Mouse (Mus musculus): Measurements from ENCODE around the gene 1700102P08Rik. TPM values are rescaled to one million over a fixed set of nuclear protein-coding genes. Genes with fewer than 3 reads are reported as not detected.

Gene 1700102P08Rik
- polyA plus RNA-seq, 1 experiment, result 1.1 TPM

DNA sequence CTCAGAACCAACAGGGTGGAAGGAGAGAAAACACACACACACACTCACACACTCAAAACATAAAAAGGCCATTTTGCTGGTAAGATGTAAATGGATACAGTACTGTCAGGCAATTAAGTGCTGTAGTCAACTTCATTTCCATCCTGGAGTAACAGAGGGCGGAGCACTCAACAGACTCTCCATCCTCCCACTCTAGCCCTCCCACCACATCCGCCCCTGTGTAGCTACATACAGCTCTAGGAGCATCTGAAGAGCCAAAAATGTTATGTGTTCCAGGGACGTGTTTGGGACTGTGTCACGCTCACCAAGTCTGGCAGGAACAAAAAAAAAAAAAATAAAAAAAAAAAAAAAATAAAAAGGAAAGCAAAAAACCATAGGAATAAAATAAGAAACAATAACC, 10.5 kb downstream of the 1700102P08Rik start:
- TF ChIP-seq CTCF (IDR thresholded peaks at IDR 0.05; ENCODE audit: extremely low read depth, insufficient read depth, low read length), result no peak
- TF ChIP-seq POLR2A (IDR thresholded peaks at IDR 0.05; ENCODE audit: extremely low read depth, insufficient read depth, low read length), result no peak
- H3K27ac ChIP-seq (ENCODE audit: insufficient read depth, low read length), result no peak overlapping the region; the same call in 1 of the 2 replicates
- H3K4me1 ChIP-seq (ENCODE audit: control insufficient read depth, insufficient read depth, low read length), result peaks cover 7% of the 10 kb centered on the region
- no peak overlapping the region for H3K4me3 ChIP-seq (ENCODE audit: insufficient read depth, low read length)

DNA sequence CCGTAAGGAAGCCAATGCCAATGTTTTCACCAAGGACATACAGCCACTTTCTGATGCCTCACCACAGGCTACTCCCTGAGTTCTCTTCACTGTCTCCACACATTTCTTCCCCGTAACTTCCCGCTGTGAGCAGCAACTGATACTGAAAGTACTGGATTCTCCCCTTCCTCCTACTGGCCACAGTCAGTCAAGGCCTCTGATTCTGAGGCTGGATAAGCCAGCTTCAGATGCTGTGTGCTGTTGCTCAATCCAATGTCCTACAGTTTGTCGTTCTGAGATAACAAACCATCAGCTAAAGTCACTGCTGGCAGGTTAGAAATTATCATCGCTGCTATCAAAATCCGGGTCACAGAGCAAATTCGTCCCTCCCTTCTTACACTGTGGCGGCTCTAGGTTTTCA, 11.8 kb downstream of the 1700102P08Rik start:
- H3K27ac ChIP-seq (ENCODE audit: insufficient read depth, low read length), result no peak overlapping the region
- peaks cover 7% of the 10 kb centered on the region for H3K4me1 ChIP-seq (ENCODE audit: control insufficient read depth, insufficient read depth, low read length)

DNA sequence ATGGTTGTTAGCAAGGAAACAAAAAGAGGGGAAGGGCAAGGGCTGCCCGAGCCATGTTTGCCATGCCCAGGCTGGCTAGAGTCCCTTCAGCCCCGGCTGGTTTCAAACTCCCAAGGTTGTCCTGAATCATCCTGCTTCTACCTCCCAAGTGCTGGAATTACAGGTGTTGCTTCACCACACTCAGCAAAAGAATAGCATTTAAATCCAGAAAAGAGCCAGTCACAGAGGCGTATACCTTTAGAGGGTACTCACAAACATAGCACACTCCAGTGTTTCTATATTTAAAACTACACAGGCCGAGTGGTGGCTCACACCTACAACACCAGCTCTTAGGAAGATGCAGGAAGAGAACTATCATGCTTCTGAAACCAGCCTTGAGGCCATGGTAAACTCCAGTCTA, 16.9 kb downstream of the 1700102P08Rik start:
- TF ChIP-seq CTCF (IDR thresholded peaks at IDR 0.05; ENCODE audit: extremely low read depth, insufficient read depth, low read length) (no peak), POLR2A (IDR thresholded peaks at IDR 0.05; ENCODE audit: extremely low read depth, insufficient read depth, low read length) (no peak)
- H3K4me1 ChIP-seq (ENCODE audit: control insufficient read depth, insufficient read depth, low read length), result peaks cover 1% of the 10 kb centered on the region
- H3K27ac ChIP-seq (ENCODE audit: insufficient read depth, low read length), result no peak overlapping the region
- H3K4me3 ChIP-seq (ENCODE audit: insufficient read depth, low read length), result no peak overlapping the region

More for the DNA sequence above, 11.8 kb downstream of the 1700102P08Rik start:
- H3K4me3 ChIP-seq (ENCODE audit: insufficient read depth, low read length), result no peak overlapping the region
- TF ChIP-seq CTCF (IDR thresholded peaks at IDR 0.05; ENCODE audit: extremely low read depth, insufficient read depth, low read length), result no peak
- TF ChIP-seq POLR2A (IDR thresholded peaks at IDR 0.05; ENCODE audit: extremely low read depth, insufficient read depth, low read length), result no peak

DNA sequence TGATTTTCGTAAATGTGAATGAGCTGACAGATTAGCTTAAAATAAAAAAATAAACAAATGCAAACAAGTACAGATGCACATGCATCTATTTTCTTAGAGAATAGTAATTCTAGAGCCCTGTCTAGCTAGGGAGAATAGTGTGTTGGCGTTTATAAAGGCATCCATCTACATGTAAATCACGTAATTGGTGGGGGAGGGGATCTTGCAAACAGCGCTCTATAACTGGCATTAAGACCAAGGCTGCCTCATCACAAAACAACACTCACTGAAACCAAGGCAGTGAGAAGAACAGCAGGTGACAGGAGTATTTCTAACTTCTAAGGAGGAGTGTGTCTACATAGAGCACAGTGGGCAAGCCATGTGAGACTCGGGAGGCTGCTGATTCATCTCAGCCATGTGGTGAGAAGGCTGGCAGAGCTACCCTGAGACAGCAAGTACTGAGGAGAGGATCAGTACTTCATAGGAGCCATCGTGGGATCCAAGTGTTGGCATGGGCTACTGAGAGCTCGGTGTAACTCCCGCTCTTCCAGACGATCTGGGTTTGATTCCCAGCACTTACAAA, 18.9 kb downstream of the 1700102P08Rik start:
- Histone ChIP-seq H3K27ac (ENCODE audit: insufficient read depth, low read length) (no peak overlapping the region), H3K4me3 (ENCODE audit: insufficient read depth, low read length) (no peak overlapping the region), H3K4me1 (ENCODE audit: control insufficient read depth, insufficient read depth, low read length) (peaks cover 1% of the 10 kb centered on the region)
- TF ChIP-seq CTCF (IDR thresholded peaks at IDR 0.05; ENCODE audit: extremely low read depth, insufficient read depth, low read length), result no peak
- TF ChIP-seq POLR2A (IDR thresholded peaks at IDR 0.05; ENCODE audit: extremely low read depth, insufficient read depth, low read length), result 0 out of 2 replicates have a peak, but pooled peaks have one; percentile 23

DNA sequence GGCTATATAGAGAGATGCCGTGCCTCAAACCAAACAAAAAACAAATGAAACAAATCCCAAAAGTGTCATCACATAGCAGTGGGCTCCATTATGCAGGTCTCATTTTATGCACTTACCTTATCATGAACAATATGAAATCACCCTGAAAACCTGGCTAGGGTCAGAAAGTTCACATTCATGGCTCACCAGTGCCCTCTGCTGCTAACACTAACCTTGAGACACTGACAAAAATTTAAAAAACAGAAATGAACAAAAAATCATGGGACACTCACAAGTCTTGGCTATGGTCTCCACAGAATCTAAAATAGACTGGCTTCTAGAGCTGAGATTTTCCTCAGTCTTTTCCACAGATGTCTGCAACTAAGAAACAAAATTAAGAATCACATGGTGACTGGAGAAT, 19.6 kb downstream of the 1700102P08Rik start:
- TF ChIP-seq POLR2A (IDR thresholded peaks at IDR 0.05; ENCODE audit: extremely low read depth, insufficient read depth, low read length) (no peak), CTCF (IDR thresholded peaks at IDR 0.05; ENCODE audit: extremely low read depth, insufficient read depth, low read length) (peak; percentile 33; the same call in 1 of the 2 replicates)
- Histone ChIP-seq H3K4me1 (ENCODE audit: control insufficient read depth, insufficient read depth, low read length) (peaks cover 1% of the 10 kb centered on the region; the same call in 1 of the 2 replicates), H3K27ac (ENCODE audit: insufficient read depth, low read length) (no peak overlapping the region), H3K4me3 (ENCODE audit: insufficient read depth, low read length) (no peak overlapping the region)

DNA sequence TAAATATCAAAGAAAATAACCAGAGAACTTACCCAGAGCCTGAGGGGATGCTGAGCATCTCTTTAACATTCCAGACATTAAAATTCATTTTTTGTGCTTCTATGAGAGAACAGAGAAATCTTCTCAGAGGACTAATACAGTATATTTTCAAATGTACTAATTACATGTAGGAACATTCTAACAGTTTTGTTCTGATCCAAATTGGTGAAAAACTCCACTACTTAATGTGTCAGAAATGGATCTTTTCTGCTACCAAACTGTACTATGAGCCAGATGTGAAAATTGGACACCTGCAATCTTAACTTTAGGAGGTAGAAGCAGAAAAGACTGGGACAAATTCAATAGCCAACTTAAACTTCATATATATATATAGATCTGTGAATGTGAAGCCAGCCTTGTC, 35.8 kb downstream of the 1700102P08Rik start, which contains the start of gene Ccdc36:
Ccdc36 (minus strand) TSS at position 101 of the 400 bp plus-strand sequence.
- no peaks in the 10 kb centered on the region for H3K4me1 ChIP-seq (ENCODE audit: control insufficient read depth, insufficient read depth, low read length)
- TF ChIP-seq CTCF (IDR thresholded peaks at IDR 0.05; ENCODE audit: extremely low read depth, insufficient read depth, low read length), result no peak
- TF ChIP-seq POLR2A (IDR thresholded peaks at IDR 0.05; ENCODE audit: extremely low read depth, insufficient read depth, low read length), result no peak

DNA sequence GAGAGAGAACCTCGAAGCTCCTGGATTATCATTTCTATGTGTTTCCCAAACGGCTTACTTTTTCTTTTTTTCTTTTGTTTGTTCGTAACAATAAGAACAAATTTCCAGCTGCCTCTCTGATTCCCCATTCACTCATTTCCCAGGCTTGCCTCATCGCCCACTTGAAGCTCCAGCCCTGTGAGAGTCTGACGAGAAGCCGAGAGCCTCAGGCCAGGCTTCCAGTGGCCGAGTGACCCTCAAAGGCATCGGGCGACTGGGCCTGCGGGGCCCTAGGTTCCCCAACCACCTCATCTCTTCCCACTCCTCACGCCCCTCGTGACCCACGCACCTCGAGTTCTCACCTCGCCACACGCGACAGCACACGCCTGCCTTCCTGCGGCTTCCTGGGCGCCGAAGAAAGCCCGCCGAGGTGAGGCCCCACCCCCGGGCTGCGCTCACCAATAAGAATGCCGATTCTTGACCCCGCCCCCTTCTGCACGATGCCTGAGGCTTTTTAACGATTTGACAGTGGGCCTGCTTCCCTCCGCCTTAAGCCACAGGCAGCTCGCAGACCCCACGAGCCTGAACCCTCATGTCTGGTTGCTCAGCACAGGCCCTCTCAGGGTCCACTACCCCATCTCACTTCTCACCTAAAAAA, 38.9 kb downstream of the 1700102P08Rik start:
- TF ChIP-seq CTCF (IDR thresholded peaks at IDR 0.05; ENCODE audit: extremely low read depth, insufficient read depth, low read length), result no peak
- TF ChIP-seq POLR2A (IDR thresholded peaks at IDR 0.05; ENCODE audit: extremely low read depth, insufficient read depth, low read length), result no peak
- Histone ChIP-seq H3K4me3 (ENCODE audit: insufficient read depth, low read length) (no peak overlapping the region), H3K4me1 (ENCODE audit: control insufficient read depth, insufficient read depth, low read length) (no peaks in the 10 kb centered on the region), H3K27ac (ENCODE audit: insufficient read depth, low read length) (no peak overlapping the region)

More for the DNA sequence above, 35.8 kb downstream of the 1700102P08Rik start, which contains the start of gene Ccdc36:
- Histone ChIP-seq H3K4me3 (ENCODE audit: insufficient read depth, low read length) (no peak within 1 kb of the TSS), H3K27ac (ENCODE audit: insufficient read depth, low read length) (no peak within 1 kb of the TSS)

DNA sequence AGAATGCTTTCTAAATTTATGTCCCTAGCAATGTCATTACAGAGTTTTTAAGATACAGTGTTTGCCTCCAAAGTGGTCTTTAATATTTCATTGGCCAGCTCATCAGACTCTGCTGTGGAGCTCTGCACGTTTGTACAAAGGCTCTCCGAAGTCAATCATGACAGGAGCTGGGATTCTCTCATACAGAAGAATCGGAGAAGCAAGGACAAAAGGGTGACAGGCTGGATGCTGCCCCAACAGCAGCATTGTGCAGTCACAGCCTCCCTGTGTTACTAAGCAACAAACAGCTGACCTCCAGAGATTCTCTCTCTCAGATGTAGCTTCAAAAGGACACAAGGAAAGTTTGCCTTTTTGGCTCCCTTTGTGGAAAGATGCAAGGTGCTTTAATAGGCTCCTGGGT, 43.6 kb downstream of the 1700102P08Rik start, which contains the start of gene BC048562:
BC048562 (plus strand) TSS at position 301 of the 400 bp plus-strand sequence.
- Histone ChIP-seq H3K4me3 (ENCODE audit: insufficient read depth, low read length) (no peak within 1 kb of the TSS), H3K27ac (ENCODE audit: insufficient read depth, low read length) (no peak within 1 kb of the TSS), H3K4me1 (ENCODE audit: control insufficient read depth, insufficient read depth, low read length) (peaks cover 6% of the 10 kb centered on the region)
- TF ChIP-seq CTCF (IDR thresholded peaks at IDR 0.05; ENCODE audit: extremely low read depth, insufficient read depth, low read length), result no peak
- no peak for TF ChIP-seq POLR2A (IDR thresholded peaks at IDR 0.05; ENCODE audit: extremely low read depth, insufficient read depth, low read length)

DNA sequence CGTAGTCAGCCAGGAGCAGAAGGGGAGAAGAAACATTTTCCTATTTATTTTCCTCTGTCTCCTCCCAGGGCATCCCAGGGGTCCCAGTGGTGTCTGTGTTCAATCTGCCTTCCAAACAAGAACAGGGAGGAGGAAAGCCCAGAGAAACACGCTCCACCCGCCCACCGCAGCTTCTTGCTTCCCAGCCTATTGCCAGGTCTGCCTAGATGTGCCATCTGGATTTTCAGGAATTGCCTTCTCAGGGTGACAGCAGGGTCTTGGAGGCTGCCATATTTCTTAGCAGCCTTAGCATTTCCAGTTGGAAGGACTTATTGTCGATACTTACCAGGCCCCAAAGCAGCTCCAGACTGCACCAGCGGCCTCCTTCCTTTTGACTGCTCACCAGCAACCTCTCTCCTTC, 46.6 kb downstream of the 1700102P08Rik start:
- no peak for TF ChIP-seq POLR2A (IDR thresholded peaks at IDR 0.05; ENCODE audit: extremely low read depth, insufficient read depth, low read length)
- no peak for TF ChIP-seq CTCF (IDR thresholded peaks at IDR 0.05; ENCODE audit: extremely low read depth, insufficient read depth, low read length)

DNA sequence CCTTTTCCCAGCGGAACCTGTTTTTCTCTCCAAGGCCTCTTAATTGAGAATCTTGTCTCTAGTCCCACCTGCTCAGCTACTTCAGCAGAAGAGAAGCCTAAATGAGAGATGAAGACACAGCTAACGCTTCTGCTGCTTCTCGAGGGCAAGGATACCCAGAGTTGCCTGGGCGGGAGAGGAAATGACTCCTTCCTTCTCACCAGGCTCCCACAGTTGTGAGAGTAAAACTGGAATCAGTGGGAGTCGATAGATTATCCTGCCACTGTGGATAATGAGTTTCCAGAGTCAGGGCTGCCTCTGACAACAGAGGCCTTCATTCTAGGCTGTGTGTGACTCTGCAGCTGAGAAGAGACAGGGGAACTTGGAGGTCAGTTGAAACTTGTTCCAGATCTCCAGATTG, 47.9 kb downstream of the 1700102P08Rik start:
- TF ChIP-seq POLR2A (IDR thresholded peaks at IDR 0.05; ENCODE audit: extremely low read depth, insufficient read depth, low read length), result no peak
- no peak for TF ChIP-seq CTCF (IDR thresholded peaks at IDR 0.05; ENCODE audit: extremely low read depth, insufficient read depth, low read length)

More for the DNA sequence above, 46.6 kb downstream of the 1700102P08Rik start:
- Histone ChIP-seq H3K4me3 (ENCODE audit: insufficient read depth, low read length) (no peak overlapping the region), H3K4me1 (ENCODE audit: control insufficient read depth, insufficient read depth, low read length) (peaks cover 6% of the 10 kb centered on the region), H3K27ac (ENCODE audit: insufficient read depth, low read length) (no peak overlapping the region)

More for the DNA sequence above, 47.9 kb downstream of the 1700102P08Rik start:
- Histone ChIP-seq H3K4me3 (ENCODE audit: insufficient read depth, low read length) (no peak overlapping the region), H3K27ac (ENCODE audit: insufficient read depth, low read length) (no peak overlapping the region), H3K4me1 (ENCODE audit: control insufficient read depth, insufficient read depth, low read length) (peaks cover 6% of the 10 kb centered on the region)

Measured in cortical plate, adult 2 months (tissue).